Mouse (Mus musculus): ENCODE measurements around the gene Wwox.

Gene Wwox

GRCm38 (mm10) chr8:115136888-115137287 lies 697.4 kb downstream of the Wwox start:
- no peak for DNase-seq

GRCm38 (mm10) chr8:115141614-115142013 lies 702.2 kb downstream of the Wwox start:
- DNase-seq, result no peak

GRCm38 (mm10) chr8:115143530-115144320 lies 704.3 kb downstream of the Wwox start:
- no peak for DNase-seq

GRCm38 (mm10) chr8:115147006-115147405 lies 707.6 kb downstream of the Wwox start:
- DNase-seq, result no peak

- DNase-seq, result no peak
Observed at GRCm38 (mm10) chr8:115150446-115151109, 711.1 kb downstream of the Wwox start.

GRCm38 (mm10) chr8:115151416-115151815 lies 712.0 kb downstream of the Wwox start:
- no peak for DNase-seq

GRCm38 (mm10) chr8:115154096-115154495 lies 714.6 kb downstream of the Wwox start:
- DNase-seq, result peak; percentile 68 to 73

- DNase-seq, result no peak
Observed at GRCm38 (mm10) chr8:115156142-115156541, 716.7 kb downstream of the Wwox start.

- DNase-seq, result peak in 1 of 2 experiments; percentile 17
Observed at GRCm38 (mm10) chr8:115157977-115158720, 718.7 kb downstream of the Wwox start.

- peak; percentile 53 for DNase-seq
Observed at GRCm38 (mm10) chr8:115158721-115159111, 719.3 kb downstream of the Wwox start.

- peak; percentile 53 to 62 for DNase-seq
Observed at GRCm38 (mm10) chr8:115159208-115159607, 719.8 kb downstream of the Wwox start.

GRCm38 (mm10) chr8:115159711-115160374 lies 720.4 kb downstream of the Wwox start:
- DNase-seq, result peak; percentile 61 to 67

- DNase-seq, result no peak
Observed at GRCm38 (mm10) chr8:115160407-115160806, 721.0 kb downstream of the Wwox start.

GRCm38 (mm10) chr8:115161520-115161919 lies 722.1 kb downstream of the Wwox start:
- DNase-seq, result no peak

- DNase-seq, result no peak
Observed at GRCm38 (mm10) chr8:115164872-115165271, 725.4 kb downstream of the Wwox start.

- no peak for DNase-seq
Observed at GRCm38 (mm10) chr8:115173634-115174081, 734.2 kb downstream of the Wwox start.

GRCm38 (mm10) chr8:115185431-115185964 lies 746.0 kb downstream of the Wwox start:
- DNase-seq, result no peak

GRCm38 (mm10) chr8:115186121-115186811 lies 746.8 kb downstream of the Wwox start:
- no peak for DNase-seq

- no peak for DNase-seq
Observed at GRCm38 (mm10) chr8:115186882-115187281, 747.4 kb downstream of the Wwox start.

GRCm38 (mm10) chr8:115188446-115188845 lies 749.0 kb downstream of the Wwox start:
- no peak for DNase-seq

GRCm38 (mm10) chr8:115189836-115190235 lies 750.4 kb downstream of the Wwox start:
- no peak for DNase-seq

- no peak for DNase-seq
Observed at GRCm38 (mm10) chr8:115193767-115194166, 754.3 kb downstream of the Wwox start.
